Mouse (Mus musculus): ENCODE results near the gene Tshz3. TPM values are rescaled to one million over a fixed set of nuclear protein-coding genes. Genes with fewer than 3 reads are reported as not detected.

The Tshz3 gene
- total and polyA plus RNA-seq, 2 experiments from 2014 or later, result 6.7 to 11.1 TPM

GRCm38 (mm10) chr7:36776956-36777355 lies 79.0 kb downstream of the Tshz3 start:
- no peaks in the 10 kb centered on the region for H3K36me3 ChIP-seq (ENCODE audit: insufficient read depth, low read length)
- no peaks in the 10 kb centered on the region for H3K4me1 ChIP-seq (ENCODE audit: insufficient read depth, low read length)
- no peak for TF ChIP-seq CTCF (IDR thresholded peaks at IDR 0.05)
- no peak overlapping the region for H3K9ac ChIP-seq (replicated peaks; ENCODE audit: low read length, poor library complexity, severe bottlenecking)
- no peak for ATAC-seq (ENCODE audit: low FRiP score)
- WGBS, result 87% methylated on average over 4 of the region's 4 CpGs
- no peaks in the 10 kb centered on the region for H3K27me3 ChIP-seq (ENCODE audit: insufficient read depth, low read length)
- no peak for DNase-seq (ENCODE audit: low spot score)
- H3K27ac ChIP-seq (ENCODE audit: low read depth, low read length), result no peak overlapping the region
- peaks cover 2% of the 10 kb centered on the region; the same call in 1 of the 2 replicates for H3K9me3 ChIP-seq (ENCODE audit: low read length)
- H3K4me3 ChIP-seq (ENCODE audit: low read depth, low read length), result no peak overlapping the region
- H3K4me2 ChIP-seq (ENCODE audit: low read depth, low read length, poor library complexity, severe bottlenecking), result no peak overlapping the region

- Histone ChIP-seq H3K4me2 (ENCODE audit: low read depth, low read length, poor library complexity, severe bottlenecking) (no peak overlapping the region), H3K9ac (replicated peaks; ENCODE audit: low read length, poor library complexity, severe bottlenecking) (no peak overlapping the region), H3K4me1 (ENCODE audit: insufficient read depth, low read length) (no peaks in the 10 kb centered on the region), H3K36me3 (ENCODE audit: insufficient read depth, low read length) (no peaks in the 10 kb centered on the region), H3K4me3 (ENCODE audit: low read depth, low read length) (no peak overlapping the region), H3K27ac (ENCODE audit: low read depth, low read length) (no peak overlapping the region), H3K9me3 (ENCODE audit: low read length) (peaks cover 3% of the 10 kb centered on the region; the same call in 1 of the 2 replicates), H3K27me3 (ENCODE audit: insufficient read depth, low read length) (no peaks in the 10 kb centered on the region)
- ATAC-seq (ENCODE audit: low FRiP score), result no peak
- no peak for DNase-seq (ENCODE audit: low spot score)
- 91% methylated on average over 11 of the region's 11 CpGs for WGBS
- TF ChIP-seq CTCF (IDR thresholded peaks at IDR 0.05), result no peak
Measured at GRCm38 (mm10) chr7:36778456-36778855, 80.5 kb downstream of the Tshz3 start.

GRCm38 (mm10) chr7:36784243-36784773 lies 86.4 kb downstream of the Tshz3 start:
- no peak overlapping the region for H3K4me3 ChIP-seq (ENCODE audit: low read depth, low read length)
- TF ChIP-seq CTCF (IDR thresholded peaks at IDR 0.05), result no peak
- ATAC-seq (ENCODE audit: low FRiP score), result no peak
- H3K9ac ChIP-seq (replicated peaks; ENCODE audit: low read length, poor library complexity, severe bottlenecking), result no peak overlapping the region
- H3K36me3 ChIP-seq (ENCODE audit: insufficient read depth, low read length), result no peaks in the 10 kb centered on the region
- H3K9me3 ChIP-seq (ENCODE audit: low read length), result peaks cover 3% of the 10 kb centered on the region; the same call in 1 of the 2 replicates
- DNase-seq (ENCODE audit: low spot score), result no peak
- H3K27me3 ChIP-seq (ENCODE audit: insufficient read depth, low read length), result no peaks in the 10 kb centered on the region
- H3K4me2 ChIP-seq (ENCODE audit: low read depth, low read length, poor library complexity, severe bottlenecking), result no peak overlapping the region
- H3K27ac ChIP-seq (ENCODE audit: low read depth, low read length), result no peak overlapping the region
- WGBS, result 57% methylated on average over 4 of the region's 4 CpGs
- H3K4me1 ChIP-seq (ENCODE audit: insufficient read depth, low read length), result no peaks in the 10 kb centered on the region

- H3K9ac ChIP-seq (replicated peaks; ENCODE audit: low read length, poor library complexity, severe bottlenecking), result no peak overlapping the region
- H3K27me3 ChIP-seq (ENCODE audit: insufficient read depth, low read length), result no peaks in the 10 kb centered on the region
- H3K27ac ChIP-seq (ENCODE audit: low read depth, low read length), result no peak overlapping the region
- H3K4me1 ChIP-seq (ENCODE audit: insufficient read depth, low read length), result no peaks in the 10 kb centered on the region
- ATAC-seq (ENCODE audit: low FRiP score) (no peak), DNase-seq (ENCODE audit: low spot score) (no peak)
- 75% methylated on average over 10 of the region's 10 CpGs for WGBS
- no peak overlapping the region for H3K4me2 ChIP-seq (ENCODE audit: low read depth, low read length, poor library complexity, severe bottlenecking)
- no peak overlapping the region for H3K4me3 ChIP-seq (ENCODE audit: low read depth, low read length)
- TF ChIP-seq CTCF (IDR thresholded peaks at IDR 0.05), result no peak
- H3K36me3 ChIP-seq (ENCODE audit: insufficient read depth, low read length), result no peaks in the 10 kb centered on the region
- H3K9me3 ChIP-seq (ENCODE audit: low read length), result peaks cover 2% of the 10 kb centered on the region; the same call in 1 of the 2 replicates
Measured at GRCm38 (mm10) chr7:36786713-36787421, 88.9 kb downstream of the Tshz3 start.

- Histone ChIP-seq H3K4me3 (ENCODE audit: low read depth, low read length) (no peak overlapping the region), H3K9ac (replicated peaks; ENCODE audit: low read length, poor library complexity, severe bottlenecking) (no peak overlapping the region), H3K4me2 (ENCODE audit: low read depth, low read length, poor library complexity, severe bottlenecking) (no peak overlapping the region), H3K36me3 (ENCODE audit: insufficient read depth, low read length) (no peaks in the 10 kb centered on the region), H3K9me3 (ENCODE audit: low read length) (no peaks in the 10 kb centered on the region), H3K4me1 (ENCODE audit: insufficient read depth, low read length) (no peaks in the 10 kb centered on the region), H3K27me3 (ENCODE audit: insufficient read depth, low read length) (no peaks in the 10 kb centered on the region), H3K27ac (ENCODE audit: low read depth, low read length) (no peak overlapping the region)
- 88% methylated on average over 15 of the region's 15 CpGs for WGBS
- ATAC-seq (ENCODE audit: low FRiP score) (no peak), DNase-seq (ENCODE audit: low spot score) (no peak)
- TF ChIP-seq CTCF (IDR thresholded peaks at IDR 0.05), result no peak
Measured at GRCm38 (mm10) chr7:36796392-36797187, 98.7 kb downstream of the Tshz3 start.
